Mouse (Mus musculus): ENCODE results near the gene Vmn1r16. TPM values are rescaled to one million over a fixed set of nuclear protein-coding genes. Genes with fewer than 3 reads are reported as not detected.

Vmn1r16 gene
- polyA plus RNA-seq, 1 experiment from 2014 or later: not detected

Other genes with a start within 250 kb of the Vmn1r16 start
- gene Vmn1r10, start 220.0 kb downstream of the Vmn1r16 start, polyA plus RNA-seq (2014; fragmentation: Nextera tagmentation; extraction: Ambion mirVana): not detected in 2 replicates
- not detected in 2 replicates for gene Vmn1r11, start 196.0 kb downstream of the Vmn1r16 start, polyA plus RNA-seq (2014; fragmentation: Nextera tagmentation; extraction: Ambion mirVana)
- gene Vmn1r12, start 172.6 kb downstream of the Vmn1r16 start, polyA plus RNA-seq (2014; fragmentation: Nextera tagmentation; extraction: Ambion mirVana): not detected in 2 replicates
- gene Vmn1r13, start 126.2 kb downstream of the Vmn1r16 start, polyA plus RNA-seq (2014; fragmentation: Nextera tagmentation; extraction: Ambion mirVana): not detected in 2 replicates
- not detected in 2 replicates for gene Vmn1r14, start 97.8 kb downstream of the Vmn1r16 start, polyA plus RNA-seq (2014; fragmentation: Nextera tagmentation; extraction: Ambion mirVana)
- gene Vmn1r15, start 71.5 kb downstream of the Vmn1r16 start, polyA plus RNA-seq (2014; fragmentation: Nextera tagmentation; extraction: Ambion mirVana): not detected in 2 replicates
- gene Vmn1r17, start 34.2 kb upstream of the Vmn1r16 start, polyA plus RNA-seq (2014; fragmentation: Nextera tagmentation; extraction: Ambion mirVana): not detected in 2 replicates
- gene Vmn1r18, start 66.3 kb upstream of the Vmn1r16 start, polyA plus RNA-seq (2014; fragmentation: Nextera tagmentation; extraction: Ambion mirVana): not detected in 2 replicates
- gene Vmn1r19, start 74.3 kb upstream of the Vmn1r16 start, polyA plus RNA-seq (2014; fragmentation: Nextera tagmentation; extraction: Ambion mirVana): not detected in 2 replicates
- gene Vmn1r20, start 99.4 kb upstream of the Vmn1r16 start, polyA plus RNA-seq (2014; fragmentation: Nextera tagmentation; extraction: Ambion mirVana): not detected in 2 replicates
- gene Ppm1k, start 206.0 kb upstream of the Vmn1r16 start, polyA plus RNA-seq (2014; fragmentation: Nextera tagmentation; extraction: Ambion mirVana): 3.4 and 5.0 TPM in 2 replicates

All from kidney, embryonic 14.5 days (tissue).